Mouse (Mus musculus): ENCODE measurements around the gene Gm11084. TPM values are rescaled to one million over a fixed set of nuclear protein-coding genes. Genes with fewer than 3 reads are reported as not detected.

The Gm11084 gene
- polyA plus RNA-seq, 1 experiment from 2014 or later = not detected

GRCm38 (mm10) chr2:72979659-72980071, 6.9 kb downstream of the Gm11084 start:
- 2% methylated on average over 18 of the region's 54 CpGs for WGBS (ENCODE audit: insufficient replicate concordance)
- TF ChIP-seq CTCF (IDR thresholded peaks at IDR 0.05; ENCODE audit: low read depth) (no peak), EP300 (IDR thresholded peaks at IDR 0.05; ENCODE audit: low read depth) (no peak)

GRCm38 (mm10) chr2:72978901-72979658, 7.4 kb downstream of the Gm11084 start:
- WGBS (ENCODE audit: insufficient replicate concordance) = under 1% methylated on average over 50 of the region's 107 CpGs
- peaks cover 22% of the 10 kb centered on the region for H3K4me1 ChIP-seq (ENCODE audit: insufficient read depth)

More at GRCm38 (mm10) chr2:72979659-72980071, 6.9 kb downstream of the Gm11084 start:
- Histone ChIP-seq H3K4me1 (ENCODE audit: insufficient read depth) (peaks cover 25% of the 10 kb centered on the region), H3K27me3 (ENCODE audit: insufficient read depth, low read length) (no peaks in the 10 kb centered on the region), H3K9me3 (ENCODE audit: low read length) (no peaks in the 10 kb centered on the region), H3K9ac (replicated peaks) (peak overlapping the region; percentile 100), H3K27ac (ENCODE audit: low read depth) (peak overlapping the region; percentile 100), H3K4me3 (ENCODE audit: low read depth, low read length) (peak overlapping the region; percentile 98), H3K36me3 (replicated peaks; ENCODE audit: insufficient read depth, low read length) (peaks cover 10% of the 10 kb centered on the region; the same call in 1 of the 2 replicates), H3K4me2 (ENCODE audit: low read depth, low read length) (peak overlapping the region; percentile 70)
- ATAC-seq (peak; percentile 66), DNase-seq (peak; percentile 92)

DNA sequence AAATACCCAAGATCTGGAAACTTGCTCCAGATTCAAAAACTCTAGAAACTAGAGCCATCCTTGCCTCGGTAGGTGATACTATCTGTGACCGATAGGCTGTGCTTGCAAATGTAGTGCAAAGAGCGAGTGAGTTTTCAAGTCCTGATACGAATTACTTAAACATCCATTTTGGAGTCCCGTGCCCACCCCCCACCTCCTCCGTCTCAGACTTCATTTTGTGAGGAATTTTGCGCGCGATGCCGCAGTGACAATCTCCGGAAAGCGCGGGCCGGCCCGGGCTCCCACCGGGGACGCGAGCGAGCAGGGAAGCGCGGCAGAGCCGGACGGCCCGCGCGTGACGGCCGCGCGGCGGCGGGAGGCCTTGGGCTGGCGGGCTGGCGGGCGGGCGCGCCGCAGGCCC, 8.0 kb downstream of the Gm11084 start:
- Histone ChIP-seq H3K27me3 (ENCODE audit: insufficient read depth, low read length) (no peaks in the 10 kb centered on the region), H3K4me2 (ENCODE audit: low read depth, low read length) (peak overlapping the region; percentile 70), H3K4me3 (ENCODE audit: low read depth, low read length) (peak overlapping the region; percentile 98), H3K36me3 (replicated peaks; ENCODE audit: insufficient read depth, low read length) (peaks cover 10% of the 10 kb centered on the region; the same call in 1 of the 2 replicates), H3K27ac (ENCODE audit: low read depth) (peak overlapping the region; percentile 100), H3K9ac (replicated peaks) (peak overlapping the region; percentile 100), H3K9me3 (ENCODE audit: low read length) (no peaks in the 10 kb centered on the region), H3K4me1 (ENCODE audit: insufficient read depth) (peaks cover 26% of the 10 kb centered on the region)
- peak; percentile 57 for TF ChIP-seq CTCF (IDR thresholded peaks at IDR 0.05; ENCODE audit: low read depth)
- TF ChIP-seq EP300 (IDR thresholded peaks at IDR 0.05; ENCODE audit: low read depth) = no peak
- ATAC-seq (peak; percentile 9; the same call in 1 of the 2 replicates), DNase-seq (no peak)
- WGBS (ENCODE audit: insufficient replicate concordance) = under 1% methylated on average over 38 of the region's 38 CpGs

More at GRCm38 (mm10) chr2:72978901-72979658, 7.4 kb downstream of the Gm11084 start:
- H3K9me3 ChIP-seq (ENCODE audit: low read length) = no peaks in the 10 kb centered on the region
- DNase-seq (peak; percentile 95), ATAC-seq (peak; percentile 77)
- H3K36me3 ChIP-seq (replicated peaks; ENCODE audit: insufficient read depth, low read length) = peaks cover 10% of the 10 kb centered on the region; the same call in 1 of the 2 replicates
- peak overlapping the region; percentile 70 for H3K4me2 ChIP-seq (ENCODE audit: low read depth, low read length)
- TF ChIP-seq CTCF (IDR thresholded peaks at IDR 0.05; ENCODE audit: low read depth) (no peak), EP300 (IDR thresholded peaks at IDR 0.05; ENCODE audit: low read depth) (no peak)
- H3K27ac ChIP-seq (ENCODE audit: low read depth) = peak overlapping the region; percentile 100
- H3K27me3 ChIP-seq (ENCODE audit: insufficient read depth, low read length) = no peaks in the 10 kb centered on the region
- H3K4me3 ChIP-seq (ENCODE audit: low read depth, low read length) = peak overlapping the region; percentile 98
- H3K9ac ChIP-seq (replicated peaks) = peak overlapping the region; percentile 100

GRCm38 (mm10) chr2:72977272-72977671, 9.2 kb downstream of the Gm11084 start:
- Histone ChIP-seq H3K4me3 (ENCODE audit: low read depth, low read length) (peak overlapping the region; percentile 98), H3K36me3 (replicated peaks; ENCODE audit: insufficient read depth, low read length) (peaks cover 13% of the 10 kb centered on the region; the same call in 1 of the 2 replicates), H3K9ac (replicated peaks) (peak overlapping the region; percentile 57; the same call in 1 of the 2 replicates), H3K4me2 (ENCODE audit: low read depth, low read length) (peak overlapping the region; percentile 74), H3K4me1 (ENCODE audit: insufficient read depth) (peaks cover 23% of the 10 kb centered on the region), H3K27ac (ENCODE audit: low read depth) (no peak overlapping the region), H3K27me3 (ENCODE audit: insufficient read depth, low read length) (no peaks in the 10 kb centered on the region), H3K9me3 (ENCODE audit: low read length) (no peaks in the 10 kb centered on the region)
- no peak for DNase-seq
- 48% methylated on average over 1 of the region's 1 CpGs for WGBS (ENCODE audit: insufficient replicate concordance)
- ATAC-seq = no peak
- TF ChIP-seq CTCF (IDR thresholded peaks at IDR 0.05; ENCODE audit: low read depth) = no peak
- no peak for TF ChIP-seq EP300 (IDR thresholded peaks at IDR 0.05; ENCODE audit: low read depth)

DNA sequence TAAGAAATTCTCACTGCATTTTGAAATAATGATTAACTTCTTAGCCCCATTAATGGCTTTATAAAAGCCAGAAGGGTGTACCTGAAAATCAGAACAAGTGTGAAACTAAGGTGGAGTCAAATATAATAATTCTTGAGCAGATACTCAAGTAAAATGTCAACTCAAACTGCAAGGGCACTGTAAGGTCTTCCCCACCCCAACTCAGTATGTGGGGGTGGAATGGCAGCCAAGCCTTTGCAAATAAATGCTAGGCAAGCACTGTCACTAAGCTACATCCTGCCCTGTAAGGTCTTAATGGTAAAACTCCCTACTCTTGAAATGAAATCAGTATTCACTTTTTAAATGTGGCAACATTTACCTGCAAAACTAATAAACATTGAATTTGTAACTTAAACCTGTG, 10.5 kb downstream of the Gm11084 start:
- Histone ChIP-seq H3K4me2 (ENCODE audit: low read depth, low read length) (peak overlapping the region; percentile 74), H3K4me3 (ENCODE audit: low read depth, low read length) (0 out of 2 replicates have a peak overlapping the region, but pooled peaks have one; percentile 1), H3K27me3 (ENCODE audit: insufficient read depth, low read length) (no peaks in the 10 kb centered on the region), H3K27ac (ENCODE audit: low read depth) (no peak overlapping the region), H3K9me3 (ENCODE audit: low read length) (no peaks in the 10 kb centered on the region), H3K9ac (replicated peaks) (no peak overlapping the region), H3K4me1 (ENCODE audit: insufficient read depth) (peaks cover 17% of the 10 kb centered on the region), H3K36me3 (replicated peaks; ENCODE audit: insufficient read depth, low read length) (peaks cover 24% of the 10 kb centered on the region)
- no peak for TF ChIP-seq CTCF (IDR thresholded peaks at IDR 0.05; ENCODE audit: low read depth)
- no peak for TF ChIP-seq EP300 (IDR thresholded peaks at IDR 0.05; ENCODE audit: low read depth)
- no peak for ATAC-seq
- DNase-seq = no peak

DNA sequence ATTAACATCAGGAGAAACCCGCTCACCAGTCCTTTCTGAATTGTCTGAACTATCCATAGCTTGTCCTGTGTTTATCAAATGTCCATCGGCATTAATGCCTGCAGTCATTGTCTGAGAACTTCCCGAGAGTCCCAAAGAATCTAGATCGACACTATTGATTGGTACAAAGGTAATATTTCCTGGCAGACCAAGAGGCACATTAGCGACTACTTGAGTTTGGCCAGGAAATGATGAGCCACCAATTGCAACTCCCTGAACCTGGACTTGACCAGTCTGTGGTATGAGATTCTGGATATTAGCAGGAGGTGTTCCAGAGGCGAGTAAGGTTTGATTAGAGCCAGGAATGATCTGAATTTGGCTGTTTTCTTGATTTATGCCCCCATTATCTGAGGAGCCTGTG, 15.7 kb downstream of the Gm11084 start:
- DNase-seq (no peak), ATAC-seq (peak; percentile 25; the same call in 1 of the 2 replicates)
- H3K27ac ChIP-seq (ENCODE audit: low read depth) = no peak overlapping the region
- TF ChIP-seq EP300 (IDR thresholded peaks at IDR 0.05; ENCODE audit: low read depth) = no peak
- no peak for TF ChIP-seq CTCF (IDR thresholded peaks at IDR 0.05; ENCODE audit: low read depth)
- no peaks in the 10 kb centered on the region for H3K27me3 ChIP-seq (ENCODE audit: insufficient read depth, low read length)
- peaks cover 14% of the 10 kb centered on the region for H3K4me1 ChIP-seq (ENCODE audit: insufficient read depth)
- H3K9me3 ChIP-seq (ENCODE audit: low read length) = no peaks in the 10 kb centered on the region
- WGBS (ENCODE audit: insufficient replicate concordance) = 65% methylated on average over 6 of the region's 6 CpGs
- no peak overlapping the region for H3K9ac ChIP-seq (replicated peaks)
- no peak overlapping the region for H3K4me3 ChIP-seq (ENCODE audit: low read depth, low read length)
- no peak overlapping the region for H3K4me2 ChIP-seq (ENCODE audit: low read depth, low read length)
- peaks cover 46% of the 10 kb centered on the region for H3K36me3 ChIP-seq (replicated peaks; ENCODE audit: insufficient read depth, low read length)
